Mouse (Mus musculus) heart, postnatal 10 days (tissue): ENCODE results near the gene Olfr391-ps. TPM values are rescaled to one million over a fixed set of nuclear protein-coding genes. Genes with fewer than 3 reads are reported as not detected.

Experiments
- DNase-seq, 2 experiments: peaks; one replicate each; pipeline ENCODE4 v3.0.0; 2021
- intact Hi-C: fragments of 180-260 bp; cut with DNase I; formaldehyde crosslinking; loops from one replicate; pipeline ENCODE4 v1.15.1; 2025
- total RNA-seq, 2 experiments: library from RNA; stranded (reverse); gene quantifications; 2 replicates each; pipeline ENCODE4 v1.2.3; 2021

The Olfr391-ps gene
- not detected for total RNA-seq

DNA sequence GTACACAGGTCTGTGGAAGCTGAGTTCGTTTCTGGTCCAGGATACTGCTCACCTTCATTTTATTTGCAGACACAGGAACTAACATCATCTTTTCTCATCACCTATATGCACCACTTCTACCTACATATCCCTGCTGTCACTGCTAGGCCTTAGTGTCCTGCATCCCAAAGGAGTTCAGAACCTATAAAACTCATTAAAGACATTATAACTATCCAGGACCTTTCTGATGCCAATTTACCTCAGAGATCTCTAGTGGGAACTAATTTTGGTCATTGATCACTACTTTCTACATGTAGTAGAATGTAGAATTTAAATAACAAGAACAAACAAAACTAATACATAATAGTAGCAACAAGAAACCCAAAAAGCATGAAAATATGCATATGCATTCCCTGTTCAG, at the start of gene Olfr391-ps:
Gene Olfr391-ps (minus strand): TSS at position 101 of the 400 bp plus-strand sequence.
- intact Hi-C loops, result no loop called here
- no peak for DNase-seq

DNA sequence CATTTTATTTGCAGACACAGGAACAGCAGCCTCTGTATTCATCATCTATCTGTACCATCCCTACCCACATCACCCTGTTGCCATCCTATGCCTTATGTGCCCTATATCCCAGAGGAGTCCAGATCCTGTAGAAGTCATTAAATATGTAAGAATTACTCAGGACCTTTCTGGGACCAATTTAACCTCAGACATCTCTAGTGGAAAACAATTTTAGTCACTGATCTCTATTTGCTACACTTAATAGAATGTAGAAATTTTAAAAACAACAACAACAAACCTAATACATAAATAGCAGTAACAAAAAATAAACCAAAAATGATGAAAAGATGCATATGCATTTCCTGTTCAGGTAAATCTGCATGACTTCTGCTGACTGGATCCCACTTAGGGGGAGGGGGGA, 48.5 kb upstream of the Olfr391-ps start, which contains the start of gene Olfr393:
Gene Olfr393 (minus strand): TSS at position 101 of the 400 bp plus-strand sequence.
- intact Hi-C loops, result no loop called here
- no peak for DNase-seq

DNA sequence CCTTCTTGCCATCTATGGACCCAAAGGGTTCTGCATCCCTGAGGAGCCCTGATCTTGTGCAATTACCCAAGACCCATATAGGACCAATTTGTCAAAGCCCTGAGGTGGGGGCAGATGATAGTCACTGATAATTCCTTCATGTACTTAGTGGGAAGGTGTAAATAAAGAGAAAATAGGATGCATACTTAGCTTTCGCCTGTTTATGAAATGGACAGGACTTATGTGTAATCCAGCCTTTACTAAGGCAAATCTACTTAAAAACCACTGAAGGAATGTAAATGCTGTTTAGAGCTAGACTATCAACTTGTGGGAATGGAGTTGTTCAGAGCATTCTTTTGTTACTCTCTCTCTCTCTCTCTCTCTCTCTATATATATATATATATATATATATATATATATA, 14.1 kb upstream of the Olfr391-ps start, which contains the start of gene Olfr392:
Gene Olfr392 (minus strand): TSS at position 101 of the 400 bp plus-strand sequence.
- intact Hi-C loops, result no loop called here
- no peak for DNase-seq

DNA sequence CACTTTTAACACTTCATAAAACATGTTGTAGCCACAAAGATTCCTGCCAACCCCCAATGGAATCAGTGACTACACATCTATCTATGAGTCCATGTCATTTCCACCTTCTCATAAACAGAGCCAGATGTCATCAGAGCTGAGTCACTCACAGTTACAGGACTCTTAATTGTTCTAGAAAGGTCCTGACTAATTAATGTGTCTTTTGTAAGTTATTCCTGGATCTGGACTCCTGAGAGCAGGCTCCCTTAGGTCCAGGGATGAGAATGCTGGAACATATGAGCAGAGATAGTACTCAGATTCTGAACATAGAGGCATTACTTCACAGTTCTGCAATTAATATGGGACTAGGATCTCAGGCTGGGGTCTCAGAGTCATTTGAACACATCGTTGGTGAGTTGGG, 20.2 kb downstream of the Olfr391-ps start, which contains the start of gene Olfr390:
Gene Olfr390 (plus strand): TSS at position 301 of the 400 bp plus-strand sequence.
- DNase-seq, result no peak
- intact Hi-C loops, result no loop called here

DNA sequence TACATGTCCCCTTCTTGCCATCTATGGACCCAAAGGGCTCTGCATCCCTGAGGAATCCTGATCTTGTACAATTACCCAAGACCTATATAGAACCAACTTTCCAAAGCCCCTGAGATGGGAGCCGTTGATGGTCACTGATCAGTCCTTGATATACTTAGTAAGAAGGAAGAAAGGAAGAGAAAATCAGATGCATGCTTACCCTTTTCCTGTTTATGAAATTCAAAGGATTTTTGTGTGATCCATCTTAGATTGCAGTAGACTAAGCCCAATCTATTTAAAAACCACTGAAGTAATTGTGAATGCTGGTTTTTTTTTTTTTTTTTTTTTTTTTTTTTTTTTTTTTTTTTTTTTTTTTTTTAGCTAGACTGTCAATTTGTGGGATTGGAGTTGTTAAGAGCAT, 22.2 kb downstream of the Olfr391-ps start, which contains the start of gene Olfr389:
Gene Olfr389 (minus strand): TSS at position 101 of the 400 bp plus-strand sequence.
- DNase-seq, result no peak
- intact Hi-C loops, result no loop called here

DNA sequence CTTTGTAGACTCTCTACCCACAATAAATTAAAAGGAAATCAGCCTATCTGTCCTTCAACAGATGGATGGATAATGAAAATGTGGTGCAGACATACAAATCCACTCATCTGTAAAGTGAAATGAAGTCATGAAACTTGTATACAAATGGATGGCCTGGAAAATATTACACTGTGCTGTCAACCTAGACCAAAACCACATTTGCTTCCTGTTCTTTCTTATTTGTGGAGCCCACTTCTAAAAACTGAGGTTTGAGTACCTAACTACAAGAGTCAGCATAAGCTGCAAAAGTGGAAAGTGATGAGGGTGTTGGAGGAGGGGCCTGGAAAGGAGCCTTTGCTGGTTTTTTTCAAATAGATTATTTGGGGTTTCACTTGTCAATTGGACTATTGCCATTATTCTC, 43.7 kb downstream of the Olfr391-ps start:
- intact Hi-C loops, result no loop called here
- DNase-seq, result no peak

Other genes with a start within 250 kb of the Olfr391-ps start
- not detected for gene Olfr385, start 210.0 kb downstream of the Olfr391-ps start, total RNA-seq
- not detected for gene Olfr384, start 204.5 kb downstream of the Olfr391-ps start, total RNA-seq
- gene Zfp735, start 114.3 kb downstream of the Olfr391-ps start, total RNA-seq, result not detected
- not detected for gene Olfr389, start 22.3 kb downstream of the Olfr391-ps start, total RNA-seq
- not detected for gene Olfr390, start 20.1 kb downstream of the Olfr391-ps start, total RNA-seq
- not detected for gene Olfr392, start 14.0 kb upstream of the Olfr391-ps start, total RNA-seq
- gene Olfr393, start 48.4 kb upstream of the Olfr391-ps start, total RNA-seq, result not detected
- gene Olfr394, start 87.7 kb upstream of the Olfr391-ps start, total RNA-seq, result not detected
- not detected for gene Olfr395, start 106.2 kb upstream of the Olfr391-ps start, total RNA-seq
- gene Olfr23, start 133.6 kb upstream of the Olfr391-ps start, total RNA-seq, result not detected
- gene Olfr397, start 157.8 kb upstream of the Olfr391-ps start, total RNA-seq, result not detected
- gene Olfr398, start 187.4 kb upstream of the Olfr391-ps start, total RNA-seq, result not detected